Mouse (Mus musculus): ENCODE results near the gene Mid1. TPM values are rescaled to one million over a fixed set of nuclear protein-coding genes. Genes with fewer than 3 reads are reported as not detected.

Mid1 gene
- total RNA-seq, 2 experiments from 2014 or later, result 22.6 to 30.0 TPM

- no peak for DNase-seq (ENCODE audit: low spot score in 2 of 2)
Observed at GRCm38 (mm10) chrX:169882220-169882609, 197.2 kb downstream of the Mid1 start.

- DNase-seq (ENCODE audit: low spot score in 2 of 2), result no peak
Observed at GRCm38 (mm10) chrX:169883536-169884272, 198.7 kb downstream of the Mid1 start.

- no peak for DNase-seq (ENCODE audit: low spot score in 2 of 2)
Observed at GRCm38 (mm10) chrX:169890541-169890940, 205.5 kb downstream of the Mid1 start.

GRCm38 (mm10) chrX:169892100-169892499 is 207.1 kb downstream of the Mid1 start:
- no peak for DNase-seq (ENCODE audit: low spot score in 2 of 2)

GRCm38 (mm10) chrX:169892631-169893030 is 207.6 kb downstream of the Mid1 start:
- DNase-seq (ENCODE audit: low spot score in 2 of 2), result no peak

- DNase-seq (ENCODE audit: low spot score in 2 of 2), result no peak
Observed at GRCm38 (mm10) chrX:169899227-169899950, 214.4 kb downstream of the Mid1 start.

- no peak for DNase-seq (ENCODE audit: low spot score in 2 of 2)
Observed at GRCm38 (mm10) chrX:169902860-169903259, 217.9 kb downstream of the Mid1 start.

- no peak for DNase-seq (ENCODE audit: low spot score in 2 of 2)
Observed at GRCm38 (mm10) chrX:169903656-169904055, 218.7 kb downstream of the Mid1 start.

GRCm38 (mm10) chrX:169906054-169906508 is 221.1 kb downstream of the Mid1 start:
- no peak for DNase-seq (ENCODE audit: low spot score in 2 of 2)

- DNase-seq (ENCODE audit: low spot score in 2 of 2), result no peak
Observed at GRCm38 (mm10) chrX:169909898-169910297, 224.9 kb downstream of the Mid1 start.

GRCm38 (mm10) chrX:169915738-169916137 is 230.7 kb downstream of the Mid1 start:
- no peak for DNase-seq (ENCODE audit: low spot score in 2 of 2)

GRCm38 (mm10) chrX:169922541-169922940 is 237.5 kb downstream of the Mid1 start:
- no peak for DNase-seq (ENCODE audit: low spot score in 2 of 2)

GRCm38 (mm10) chrX:169923417-169923816 is 238.4 kb downstream of the Mid1 start:
- no peak for DNase-seq (ENCODE audit: low spot score in 2 of 2)

GRCm38 (mm10) chrX:169925600-169925999 is 240.6 kb downstream of the Mid1 start:
- DNase-seq (ENCODE audit: low spot score in 2 of 2), result no peak

- no peak for DNase-seq (ENCODE audit: low spot score in 2 of 2)
Observed at GRCm38 (mm10) chrX:169927110-169927817, 242.3 kb downstream of the Mid1 start.

- no peak for DNase-seq (ENCODE audit: low spot score in 2 of 2)
Observed at GRCm38 (mm10) chrX:169930868-169931267, 245.9 kb downstream of the Mid1 start.

- DNase-seq (ENCODE audit: low spot score in 2 of 2), result no peak
Observed at GRCm38 (mm10) chrX:169933228-169933627, 248.2 kb downstream of the Mid1 start.

GRCm38 (mm10) chrX:169937119-169937719 is 252.2 kb downstream of the Mid1 start:
- DNase-seq (ENCODE audit: low spot score in 2 of 2), result no peak

- DNase-seq (ENCODE audit: low spot score in 2 of 2), result no peak
Observed at GRCm38 (mm10) chrX:169940531-169940930, 255.5 kb downstream of the Mid1 start.

- no peak for DNase-seq (ENCODE audit: low spot score in 2 of 2)
Observed at GRCm38 (mm10) chrX:169950596-169950995, 265.6 kb downstream of the Mid1 start.

GRCm38 (mm10) chrX:169969337-169969736 is 284.3 kb downstream of the Mid1 start:
- DNase-seq (ENCODE audit: low spot score in 2 of 2), result peak in 1 of 2 experiments; percentile 12
